Mouse (Mus musculus): Measurements from ENCODE around the gene Mta2. TPM values are rescaled to one million over a fixed set of nuclear protein-coding genes. Genes with fewer than 3 reads are reported as not detected.

Mta2 gene
- total and polyA plus RNA-seq, 2 experiments from 2014 or later = 86.4 to 87.8 TPM

- 59% methylated on average over 2 of the region's 2 CpGs for WGBS
- ATAC-seq (no peak), DNase-seq (no peak)
- Histone ChIP-seq H3K9ac (no peak overlapping the region), H3K4me2 (ENCODE audit: low read depth) (no peak overlapping the region), H3K4me3 (ENCODE audit: low read depth, low read length) (no peak overlapping the region), H3K9me3 (ENCODE audit: low read length) (no peaks in the 10 kb centered on the region), H3K36me3 (ENCODE audit: insufficient read depth) (no peaks in the 10 kb centered on the region), H3K4me1 (ENCODE audit: insufficient read depth) (peaks cover 24% of the 10 kb centered on the region), H3K27me3 (ENCODE audit: insufficient read depth, low read length) (peaks cover 15% of the 10 kb centered on the region), H3K27ac (ENCODE audit: low read depth, low read length) (no peak overlapping the region)
- no peak for TF ChIP-seq CTCF (IDR thresholded peaks at IDR 0.05; ENCODE audit: low read depth)
These were observed 46.1 kb downstream of the Mta2 start for GRCm38 (mm10) chr19:8987816-8988215.

- no peak for TF ChIP-seq CTCF (IDR thresholded peaks at IDR 0.05; ENCODE audit: low read depth)
- peaks cover 24% of the 10 kb centered on the region for H3K4me1 ChIP-seq (ENCODE audit: insufficient read depth)
- peak overlapping the region; percentile 41 for H3K4me3 ChIP-seq (ENCODE audit: low read depth, low read length)
- no peaks in the 10 kb centered on the region for H3K36me3 ChIP-seq (ENCODE audit: insufficient read depth)
- H3K4me2 ChIP-seq (ENCODE audit: low read depth) = peak overlapping the region; percentile 69
- no peaks in the 10 kb centered on the region for H3K9me3 ChIP-seq (ENCODE audit: low read length)
- 30% methylated on average over 15 of the region's 15 CpGs for WGBS
- ATAC-seq (no peak), DNase-seq (no peak)
- 0 out of 2 replicates have a peak overlapping the region, but pooled peaks have one; percentile 35 for H3K9ac ChIP-seq
- H3K27me3 ChIP-seq (ENCODE audit: insufficient read depth, low read length) = peaks cover 15% of the 10 kb centered on the region
- no peak overlapping the region for H3K27ac ChIP-seq (ENCODE audit: low read depth, low read length)
These were observed 46.8 kb downstream of the Mta2 start for GRCm38 (mm10) chr19:8988346-8989065.

GRCm38 (mm10) chr19:8989066-8989566, 47.4 kb downstream of the Mta2 start, which contains the start of gene Ahnak:
TSS of gene Ahnak (plus strand) at chr19:8989284.
- WGBS = 1% methylated on average over 42 of the region's 42 CpGs
- H3K9ac ChIP-seq = peak within 1 kb of the TSS; percentile 35; the same call in 1 of the 2 replicates
- DNase-seq = no peak

GRCm38 (mm10) chr19:8989567-8990431, 48.1 kb downstream of the Mta2 start:
- TF ChIP-seq CTCF (IDR thresholded peaks at IDR 0.05; ENCODE audit: low read depth) = no peak; the same call in 1 of the 2 replicates
- H3K4me2 ChIP-seq (ENCODE audit: low read depth) = peak overlapping the region; percentile 69
- DNase-seq (no peak), ATAC-seq (peak; percentile 42)
- WGBS = 1% methylated on average over 53 of the region's 53 CpGs
- peaks cover 15% of the 10 kb centered on the region for H3K4me1 ChIP-seq (ENCODE audit: insufficient read depth)
- H3K36me3 ChIP-seq (ENCODE audit: insufficient read depth) = no peaks in the 10 kb centered on the region
- H3K27ac ChIP-seq (ENCODE audit: low read depth, low read length) = no peak overlapping the region; the same call in 1 of the 2 replicates
- H3K9me3 ChIP-seq (ENCODE audit: low read length) = no peaks in the 10 kb centered on the region
- peak overlapping the region; percentile 41 for H3K4me3 ChIP-seq (ENCODE audit: low read depth, low read length)
- H3K9ac ChIP-seq = peak overlapping the region; percentile 35; the same call in 1 of the 2 replicates
- H3K27me3 ChIP-seq (ENCODE audit: insufficient read depth, low read length) = peaks cover 15% of the 10 kb centered on the region

More at GRCm38 (mm10) chr19:8989066-8989566, 47.4 kb downstream of the Mta2 start, which contains the start of gene Ahnak:
- H3K27ac ChIP-seq (ENCODE audit: low read depth, low read length) = no peak within 1 kb of the TSS; the same call in 1 of the 2 replicates
- no peak for TF ChIP-seq CTCF (IDR thresholded peaks at IDR 0.05; ENCODE audit: low read depth)
- ATAC-seq = peak; percentile 19; the same call in 1 of the 2 replicates
- peaks cover 15% of the 10 kb centered on the region for H3K27me3 ChIP-seq (ENCODE audit: insufficient read depth, low read length)
- no peaks in the 10 kb centered on the region for H3K9me3 ChIP-seq (ENCODE audit: low read length)
- no peaks in the 10 kb centered on the region for H3K36me3 ChIP-seq (ENCODE audit: insufficient read depth)
- peak within 1 kb of the TSS; percentile 41 for H3K4me3 ChIP-seq (ENCODE audit: low read depth, low read length)
- peak within 1 kb of the TSS; percentile 69 for H3K4me2 ChIP-seq (ENCODE audit: low read depth)
- peaks cover 20% of the 10 kb centered on the region for H3K4me1 ChIP-seq (ENCODE audit: insufficient read depth)

GRCm38 (mm10) chr19:8990432-8991102, 48.9 kb downstream of the Mta2 start:
- H3K9ac ChIP-seq = no peak overlapping the region
- ATAC-seq (peak; percentile 33), DNase-seq (no peak)
- H3K4me2 ChIP-seq (ENCODE audit: low read depth) = peak overlapping the region; percentile 69
- H3K9me3 ChIP-seq (ENCODE audit: low read length) = no peaks in the 10 kb centered on the region
- no peak for TF ChIP-seq CTCF (IDR thresholded peaks at IDR 0.05; ENCODE audit: low read depth)
- peaks cover 15% of the 10 kb centered on the region for H3K27me3 ChIP-seq (ENCODE audit: insufficient read depth, low read length)
- peaks cover 13% of the 10 kb centered on the region for H3K4me1 ChIP-seq (ENCODE audit: insufficient read depth)
- H3K4me3 ChIP-seq (ENCODE audit: low read depth, low read length) = peak overlapping the region; percentile 41
- H3K27ac ChIP-seq (ENCODE audit: low read depth, low read length) = no peak overlapping the region
- no peaks in the 10 kb centered on the region for H3K36me3 ChIP-seq (ENCODE audit: insufficient read depth)
- 21% methylated on average over 15 of the region's 15 CpGs for WGBS

GRCm38 (mm10) chr19:8991245-8991870, 49.7 kb downstream of the Mta2 start:
- 72% methylated on average over 4 of the region's 4 CpGs for WGBS
- Histone ChIP-seq H3K9ac (no peak overlapping the region), H3K9me3 (ENCODE audit: low read length) (no peaks in the 10 kb centered on the region), H3K4me2 (ENCODE audit: low read depth) (no peak overlapping the region), H3K27me3 (ENCODE audit: insufficient read depth, low read length) (peaks cover 15% of the 10 kb centered on the region), H3K4me3 (ENCODE audit: low read depth, low read length) (no peak overlapping the region), H3K36me3 (ENCODE audit: insufficient read depth) (no peaks in the 10 kb centered on the region), H3K27ac (ENCODE audit: low read depth, low read length) (no peak overlapping the region), H3K4me1 (ENCODE audit: insufficient read depth) (peaks cover 13% of the 10 kb centered on the region)
- ATAC-seq (no peak), DNase-seq (no peak)
- TF ChIP-seq CTCF (IDR thresholded peaks at IDR 0.05; ENCODE audit: low read depth) = no peak

Data from forebrain, postnatal 0 days (tissue).